ENCODE assay signal across 13 mouse cellular contexts in genomic region chr19:30065797-30066196, GRCm38 (mm10). TPM values are rescaled to one million over a fixed set of nuclear protein-coding genes. Genes with fewer than 3 reads are reported as not detected.
DNase-seq lines count a peak whose midpoint lies in the region; ATAC-seq and TF ChIP-seq lines count a peak whose summit lies in the region.
"Had no signal": no experiment of that assay in that cellular context is flagged by ENCODE, and none has a peak within 500 bp of the region (broad histone marks: within the 10 kb centered on the region; RNA-seq: fewer than 3 reads in every experiment).

No protein-coding gene starts in this region.

- H3K27me3 ChIP-seq in forebrain, postnatal 0 days (ENCODE audit: insufficient read depth, low read length) = no peaks in the 10 kb centered on the region
- H3K27me3 ChIP-seq in forebrain, embryonic 11.5 days (ENCODE audit: control insufficient read depth, insufficient read depth, low read length) = no peaks in the 10 kb centered on the region
- H3K27me3 ChIP-seq in midbrain, embryonic 14.5 days (ENCODE audit: control insufficient read depth, insufficient read depth, low read length) = no peaks in the 10 kb centered on the region
- H3K27me3 ChIP-seq in midbrain, postnatal 0 days (ENCODE audit: insufficient read depth, low read length) = no peaks in the 10 kb centered on the region
- no peaks in the 10 kb centered on the region for H3K27me3 ChIP-seq in thymus, adult 2 months (ENCODE audit: control insufficient read depth, insufficient read depth, low read length)
- H3K27me3 ChIP-seq: megakaryocyte, embryonic 14.5 days had no signal

- no peak for ATAC-seq in forebrain, postnatal 0 days
- ATAC-seq in forebrain, embryonic 11.5 days (replicated peaks; ENCODE audit: low FRiP score) = no peak
- no peak for ATAC-seq in midbrain, embryonic 14.5 days (ENCODE audit: low FRiP score, low TSS enrichment)
- ATAC-seq in midbrain, postnatal 0 days (ENCODE audit: low FRiP score) = no peak
- peak; percentile 32 for ATAC-seq in inflammation-experienced regulatory T-cells, adult 6 months

- TF ChIP-seq CTCF in forebrain, postnatal 0 days (IDR thresholded peaks at IDR 0.05; ENCODE audit: low read depth) = no peak
- no peak for TF ChIP-seq CTCF in midbrain, postnatal 0 days (IDR thresholded peaks at IDR 0.05)
- TF ChIP-seq CTCF in thymus, adult 2 months (IDR thresholded peaks at IDR 0.05; ENCODE audit: borderline replicate concordance, control insufficient read depth, extremely low read depth, insufficient read depth, low read length, poor library complexity) = no peak

- no peaks in the 10 kb centered on the region for H3K9me3 ChIP-seq in forebrain, postnatal 0 days (ENCODE audit: low read length)
- H3K9me3 ChIP-seq in forebrain, embryonic 11.5 days (ENCODE audit: control insufficient read depth, low read length) = no peaks in the 10 kb centered on the region
- no peaks in the 10 kb centered on the region for H3K9me3 ChIP-seq in midbrain, embryonic 14.5 days (ENCODE audit: control insufficient read depth, low read length)
- H3K9me3 ChIP-seq in midbrain, postnatal 0 days (ENCODE audit: low read length) = no peaks in the 10 kb centered on the region
- H3K9me3 ChIP-seq: megakaryocyte, embryonic 14.5 days had no signal

- H3K4me1 ChIP-seq in forebrain, postnatal 0 days (ENCODE audit: insufficient read depth) = peaks cover 4% of the 10 kb centered on the region; the same call in 1 of the 2 replicates
- no peaks in the 10 kb centered on the region for H3K4me1 ChIP-seq in forebrain, embryonic 11.5 days (replicated peaks; ENCODE audit: control insufficient read depth, insufficient read depth, low read length)
- H3K4me1 ChIP-seq in midbrain, embryonic 14.5 days (ENCODE audit: control insufficient read depth, insufficient read depth, low read length) = no peaks in the 10 kb centered on the region
- peaks cover 4% of the 10 kb centered on the region; the same call in 1 of the 2 replicates for H3K4me1 ChIP-seq in midbrain, postnatal 0 days (ENCODE audit: insufficient read depth, low read length)
- H3K4me1 ChIP-seq in thymus, adult 2 months (replicated peaks; ENCODE audit: control insufficient read depth, insufficient read depth, low read length) = peaks cover 2% of the 10 kb centered on the region; the same call in 1 of the 2 replicates

- H3K4me2 ChIP-seq in forebrain, postnatal 0 days (ENCODE audit: low read depth) = no peak overlapping the region
- no peak overlapping the region for H3K4me2 ChIP-seq in forebrain, embryonic 11.5 days (ENCODE audit: low read depth, low read length, severe bottlenecking)
- no peak overlapping the region for H3K4me2 ChIP-seq in midbrain, embryonic 14.5 days (ENCODE audit: low read length)
- H3K4me2 ChIP-seq in midbrain, postnatal 0 days (ENCODE audit: low read depth, low read length, poor library complexity, severe bottlenecking) = no peak overlapping the region
- H3K4me2 ChIP-seq: hindbrain, embryonic 14.5 days had no signal

- H3K9ac ChIP-seq in forebrain, postnatal 0 days = no peak overlapping the region
- no peak overlapping the region for H3K9ac ChIP-seq in forebrain, embryonic 11.5 days (ENCODE audit: low read length)
- H3K9ac ChIP-seq in midbrain, embryonic 14.5 days (replicated peaks; ENCODE audit: low read length) = no peak overlapping the region
- H3K9ac ChIP-seq in midbrain, postnatal 0 days (replicated peaks; ENCODE audit: low read length, poor library complexity, severe bottlenecking) = no peak overlapping the region
- H3K9ac ChIP-seq: hindbrain, embryonic 14.5 days had no signal

- no peak for TF ChIP-seq POLR2A in thymus, adult 2 months (IDR thresholded peaks at IDR 0.05; ENCODE audit: control insufficient read depth, extremely low read depth, insufficient read depth, low read length, poor library complexity)

- peak; percentile 4 for DNase-seq in forebrain, postnatal 0 days
- DNase-seq in forebrain, embryonic 11.5 days (ENCODE audit: low spot score) = no peak
- peak; percentile 19 for DNase-seq in midbrain, embryonic 14.5 days
- no peak for DNase-seq in midbrain, postnatal 0 days (ENCODE audit: low spot score)
- DNase-seq in right cerebral cortex, postnatal 14 days = peak; percentile 28
- DNase-seq in thymus, adult 2 months = no peak
- no peak for DNase-seq in adipocyte (ENCODE audit: low spot score)
- DNase-seq: cerebellum, adult 9-10 months; kidney, postnatal 25 days had no signal

- 62% methylated on average over 4 of the region's 4 CpGs for WGBS in forebrain, postnatal 0 days
- 92% methylated on average over 4 of the region's 4 CpGs for WGBS in forebrain, embryonic 11.5 days
- WGBS in midbrain, embryonic 14.5 days = 80% methylated on average over 4 of the region's 4 CpGs
- WGBS in midbrain, postnatal 0 days = 71% methylated on average over 4 of the region's 4 CpGs
- WGBS in thymus, adult 2 months = 34% methylated on average over 4 of the region's 4 CpGs

- H3K4me3 ChIP-seq in forebrain, postnatal 0 days (ENCODE audit: low read depth, low read length) = no peak overlapping the region
- no peak overlapping the region for H3K4me3 ChIP-seq in forebrain, embryonic 11.5 days (ENCODE audit: low read depth, low read length)
- H3K4me3 ChIP-seq in midbrain, embryonic 14.5 days (replicated peaks; ENCODE audit: low read depth, low read length) = no peak overlapping the region
- H3K4me3 ChIP-seq in midbrain, postnatal 0 days (ENCODE audit: low read depth, low read length) = no peak overlapping the region
- no peak overlapping the region for H3K4me3 ChIP-seq in thymus, adult 2 months (ENCODE audit: control insufficient read depth, insufficient read depth, low read length)
- H3K4me3 ChIP-seq: erythroblast, embryonic 14.5 days; megakaryocyte, embryonic 14.5 days had no signal

- H3K36me3 ChIP-seq in forebrain, postnatal 0 days (ENCODE audit: insufficient read depth) = no peaks in the 10 kb centered on the region
- H3K36me3 ChIP-seq in forebrain, embryonic 11.5 days (ENCODE audit: control insufficient read depth, insufficient read depth, low read length) = no peaks in the 10 kb centered on the region
- H3K36me3 ChIP-seq in midbrain, embryonic 14.5 days (ENCODE audit: control insufficient read depth, insufficient read depth, low read length) = no peaks in the 10 kb centered on the region
- no peaks in the 10 kb centered on the region for H3K36me3 ChIP-seq in midbrain, postnatal 0 days (ENCODE audit: insufficient read depth, low read length)
- H3K36me3 ChIP-seq in thymus, adult 2 months (ENCODE audit: control insufficient read depth, insufficient read depth, low read length) = no peaks in the 10 kb centered on the region

- H3K27ac ChIP-seq in forebrain, postnatal 0 days (ENCODE audit: low read depth, low read length) = no peak overlapping the region
- H3K27ac ChIP-seq in forebrain, embryonic 11.5 days (ENCODE audit: low read depth, low read length) = no peak overlapping the region
- no peak overlapping the region for H3K27ac ChIP-seq in midbrain, embryonic 14.5 days (replicated peaks; ENCODE audit: low read depth, low read length)
- no peak overlapping the region for H3K27ac ChIP-seq in midbrain, postnatal 0 days (ENCODE audit: low read depth, low read length)
- no peak overlapping the region for H3K27ac ChIP-seq in thymus, adult 2 months (ENCODE audit: control insufficient read depth, insufficient read depth, low read length)
- H3K27ac ChIP-seq: hindbrain, embryonic 14.5 days had no signal

RNA-seq across cellular contexts. Expression of gene Uhrf2, which starts 35.5 kb away (rescaled TPM):
- 77.8 and 79.0 TPM in 2 replicates for total RNA-seq in forebrain, postnatal 0 days (2014; rRNA removed)
- 22.6 and 28.1 TPM in 2 replicates for polyA plus RNA-seq in forebrain, postnatal 0 days (2015; fragmentation: Nextera tagmentation; extraction: Ambion mirVana)
- polyA plus RNA-seq in forebrain, embryonic 11.5 days (2014; fragmentation: Nextera tagmentation; extraction: Ambion mirVana) = 87.6 and 92.3 TPM in 2 replicates
- 47.4 and 67.3 TPM in 2 replicates for polyA plus RNA-seq in midbrain, embryonic 14.5 days (2014; fragmentation: Nextera tagmentation; extraction: Ambion mirVana)
- 74.4 and 77.7 TPM in 2 replicates for total RNA-seq in midbrain, postnatal 0 days (2014; rRNA removed)
- 24.0 and 29.7 TPM in 2 replicates for polyA plus RNA-seq in midbrain, postnatal 0 days (2015; fragmentation: Nextera tagmentation; extraction: Ambion mirVana)
- 10 to 100 TPM; 34.5 to 56.0 (median 40.4) TPM for polyA plus RNA-seq in inflammation-experienced regulatory T-cells, adult 6 months (2017; shearing (Covaris generic))
- polyA plus RNA-seq in thymus, adult 2 months (2012; rRNA removed) = 72.8 and 80.5 TPM in 2 replicates

Comparison
In these comparisons a context has a peak if more than half of its experiments do, and no peak if none do; other contexts are left out.
1. DNase-seq: peak in forebrain, postnatal 0 days (single experiment), midbrain, embryonic 14.5 days (single experiment) and right cerebral cortex, postnatal 14 days (single experiment); none in forebrain, embryonic 11.5 days (single experiment), midbrain, postnatal 0 days (single experiment), thymus, adult 2 months (single experiment) and adipocyte (single experiment).